Mouse (Mus musculus) C2C12 (cell line): ENCODE data around the gene Tor3a.

Source experiments
- CEBPB ChIP-seq: IDR thresholded peaks from one replicate; pipeline ENCODE4 v1.6.1; 2011; ENCODE audit warnings: low read depth, mild to moderate bottlenecking, control low read depth, moderate library complexity
- CTCF ChIP-seq: IDR thresholded peaks from one replicate; pipeline ENCODE4 v1.5.1; 2011; ENCODE audit not compliant: control insufficient read depth, insufficient read depth, insufficient read length
- MAX ChIP-seq: IDR thresholded peaks from one replicate; pipeline ENCODE4 v1.6.1; 2011; ENCODE audit warnings: mild to moderate bottlenecking, control low read depth
- MYOD1 ChIP-seq: IDR thresholded peaks from one replicate; pipeline ENCODE4 v1.6.1; 2011; ENCODE audit warnings: low read depth; ENCODE audit not compliant: control insufficient read depth, insufficient read length
- USF1 ChIP-seq: IDR thresholded peaks from one replicate; pipeline ENCODE4 v1.6.1; 2011; ENCODE audit warnings: low read depth, mild to moderate bottlenecking, control low read depth, moderate library complexity

GRCm38 (mm10) chr1:156608496-156608895, 65.7 kb downstream of the Tor3a start:
- TF ChIP-seq CTCF (no peak), CEBPB (no peak), USF1 (no peak), MAX (no peak), MYOD1 (no peak)
